Mouse (Mus musculus) T-helper 17 cell (primary cell): ENCODE data around the gene Efr3b.
"Not testable (repeated sequence)": the region's sequence is repeated elsewhere in the genome, so short reads cannot be mapped to it uniquely, and the experiment has no call there.

Source experiments
- in situ Hi-C, 2 experiments: fragments of 300-600 bp; cut with MboI, MseI; formaldehyde crosslinking; loops; 1 replicate in 1 of 2; 2 replicates in 1 of 2; pipeline ENCODE4 v1.15.1; 2025; ENCODE audit warnings: high pct_unique_total_duplicates in 2 of 2

The Efr3b gene

DNA sequence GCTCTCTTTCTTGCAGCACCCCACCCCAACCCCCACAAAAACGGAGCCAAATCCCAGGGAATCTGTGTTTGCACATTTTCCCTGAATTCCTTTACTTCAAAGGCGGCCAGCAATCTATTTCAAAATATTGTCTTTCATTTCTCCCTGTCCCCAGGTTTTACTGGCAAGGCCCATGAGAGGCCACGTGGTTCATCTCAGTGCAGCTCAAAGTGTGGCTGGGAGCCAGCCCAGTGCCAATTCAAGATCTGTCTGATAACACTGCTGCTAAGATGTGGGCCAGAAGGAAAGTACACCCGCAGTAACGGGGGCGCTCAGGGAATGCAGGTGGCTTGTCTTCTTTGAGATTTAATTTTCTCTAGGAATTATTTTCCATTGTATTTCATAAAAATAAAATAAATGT is 56.5 kb downstream of the Efr3b start:
- in situ Hi-C loops = loop anchor here (5.0 kb wide), 2 partner anchors 95 to 100 kb away; partner anchors contain the start of gene Dnajc27 (in 1 of the 2)

DNA sequence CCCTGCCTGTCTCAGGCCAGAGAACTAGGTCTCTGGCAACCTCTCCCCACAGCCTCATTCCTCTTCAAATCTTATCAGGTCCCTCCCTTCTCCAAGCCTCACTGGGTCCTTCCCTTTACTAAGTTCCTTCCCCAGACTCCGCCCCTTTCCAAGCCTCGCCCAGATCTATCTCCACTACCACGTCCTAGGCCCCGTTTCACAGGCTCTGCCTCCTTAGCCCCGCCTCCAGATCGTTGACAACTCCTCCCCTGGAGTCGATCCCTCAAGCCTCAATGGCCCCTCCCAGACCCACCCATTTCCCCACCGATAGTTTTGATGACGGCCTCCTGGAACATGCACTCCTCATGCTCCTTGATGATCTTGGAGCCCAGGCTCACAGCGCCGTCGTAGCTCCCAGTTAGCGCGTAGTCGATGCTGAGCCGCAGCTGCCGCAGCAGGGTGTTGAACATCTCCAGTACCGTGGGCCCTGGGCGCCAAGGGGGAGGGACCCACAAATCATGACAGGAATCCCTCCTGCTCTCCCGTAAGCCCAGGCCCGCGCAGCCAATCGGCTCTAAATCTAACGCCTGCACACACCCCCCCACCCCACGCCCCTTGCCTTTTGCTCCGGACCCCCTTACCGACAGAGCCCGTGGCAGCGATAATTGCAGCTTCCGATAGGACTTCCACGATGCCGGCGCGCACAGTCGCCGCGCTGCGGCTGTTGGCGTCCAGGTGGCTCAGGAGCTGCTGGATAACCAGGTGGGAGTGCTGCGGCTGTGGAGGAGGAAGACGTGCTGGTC is 57.2 kb downstream of the Efr3b start:
- in situ Hi-C loops = loop anchor here (5.0 kb wide), 2 partner anchors 96 to 101 kb away; partner anchors contain the start of gene Dnajc27 (in 1 of the 2)

DNA sequence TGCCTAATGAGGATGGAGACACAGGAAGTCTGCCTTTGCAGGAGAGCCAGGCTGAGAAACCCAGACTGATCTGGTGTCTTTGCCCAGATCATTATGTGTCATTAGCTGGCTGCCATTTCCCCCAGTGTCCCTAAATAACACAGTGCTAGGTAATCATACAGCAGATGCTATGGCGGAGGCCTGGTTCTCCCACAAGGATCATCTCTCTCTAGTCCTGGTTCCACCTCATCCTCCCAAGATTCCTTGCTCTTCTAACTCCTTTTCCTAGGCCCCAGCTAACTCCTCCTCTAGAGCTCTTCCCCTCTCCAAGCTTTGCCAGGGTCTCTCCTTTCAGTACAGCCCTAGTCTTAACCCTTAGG is 57.7 kb downstream of the Efr3b start:
- in situ Hi-C loops = loop anchor here (5.0 kb wide), 2 partner anchors 96 to 101 kb away; partner anchors contain the start of gene Dnajc27 (in 1 of the 2)

DNA sequence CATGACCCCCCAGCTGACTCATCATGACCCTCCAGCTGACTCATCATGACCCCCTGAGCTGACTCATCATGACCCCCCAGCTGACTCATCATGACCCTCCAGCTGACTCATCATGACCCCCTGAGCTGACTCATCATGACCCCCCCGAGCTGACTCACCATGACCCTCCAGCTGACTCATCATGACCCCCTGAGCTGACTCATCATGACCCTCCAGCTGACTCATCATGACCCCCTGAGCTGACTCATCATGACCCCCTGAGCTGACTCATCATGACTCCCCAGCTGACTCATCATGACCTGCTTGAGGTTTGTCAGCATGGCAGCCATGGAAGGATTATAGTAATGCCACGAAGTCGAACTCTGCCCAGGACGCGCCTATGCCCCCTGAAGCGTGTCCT is 65.5 kb downstream of the Efr3b start:
- in situ Hi-C loops = not testable (repeated sequence)

DNA sequence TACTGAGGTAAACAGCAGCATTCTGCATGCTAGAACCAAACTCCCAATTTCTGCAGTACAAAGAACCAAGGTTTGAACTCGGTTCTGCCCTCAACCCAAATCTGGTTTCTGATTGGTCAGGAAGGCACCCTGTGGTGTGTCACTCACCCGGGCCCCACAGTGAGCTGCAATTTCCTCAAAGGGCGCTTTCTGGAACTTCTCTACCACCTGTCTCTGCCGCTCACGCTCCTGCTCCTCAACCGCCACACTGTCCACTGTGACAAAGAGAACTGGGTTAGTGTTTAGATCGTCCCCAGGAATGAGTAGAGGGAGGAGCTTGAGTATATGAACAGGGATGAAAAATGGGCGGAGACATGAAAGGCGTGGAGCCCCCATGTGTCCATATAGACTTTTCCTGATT is 70.3 kb downstream of the Efr3b start:
- in situ Hi-C loops = no loop called here

DNA sequence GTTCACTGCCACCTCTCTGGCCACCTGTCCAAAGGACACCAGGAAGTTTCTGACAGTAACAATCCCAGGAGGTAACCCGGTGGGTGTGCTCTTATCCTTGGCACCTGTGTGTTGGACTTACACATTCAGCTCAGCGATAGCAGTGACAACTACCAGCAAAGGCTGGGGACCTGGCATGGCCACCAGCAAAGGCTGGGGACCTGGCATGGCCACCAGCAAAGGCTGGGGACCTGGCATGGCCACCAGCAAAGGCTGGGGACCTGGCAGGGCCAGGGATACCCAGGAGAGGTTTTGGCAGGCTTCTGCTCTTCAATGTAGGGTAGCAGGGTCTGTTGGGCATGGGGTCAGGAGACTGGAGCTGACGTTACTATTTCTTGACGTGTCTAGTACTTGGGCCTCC is 71.5 kb downstream of the Efr3b start:
- in situ Hi-C loops = no loop called here

DNA sequence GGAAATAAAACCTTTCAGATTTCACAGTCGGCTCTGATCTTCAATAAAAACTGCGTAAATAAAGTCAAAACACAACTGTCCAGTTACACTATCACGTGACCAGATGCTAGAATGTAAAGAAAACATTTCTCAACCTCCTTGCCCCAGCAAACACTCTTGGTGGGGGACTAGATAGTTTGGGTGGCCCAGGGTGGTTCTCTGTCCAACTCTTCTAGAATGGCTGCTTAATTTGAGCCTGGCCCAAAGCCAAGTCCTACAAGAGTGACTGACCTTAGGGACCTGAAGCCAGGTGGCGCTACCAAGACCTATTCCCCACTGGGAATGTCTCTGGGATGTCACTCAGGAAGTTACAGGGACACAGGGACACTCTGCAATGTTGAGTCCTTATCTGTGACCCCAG is 78.2 kb downstream of the Efr3b start:
- in situ Hi-C loops = no loop called here

DNA sequence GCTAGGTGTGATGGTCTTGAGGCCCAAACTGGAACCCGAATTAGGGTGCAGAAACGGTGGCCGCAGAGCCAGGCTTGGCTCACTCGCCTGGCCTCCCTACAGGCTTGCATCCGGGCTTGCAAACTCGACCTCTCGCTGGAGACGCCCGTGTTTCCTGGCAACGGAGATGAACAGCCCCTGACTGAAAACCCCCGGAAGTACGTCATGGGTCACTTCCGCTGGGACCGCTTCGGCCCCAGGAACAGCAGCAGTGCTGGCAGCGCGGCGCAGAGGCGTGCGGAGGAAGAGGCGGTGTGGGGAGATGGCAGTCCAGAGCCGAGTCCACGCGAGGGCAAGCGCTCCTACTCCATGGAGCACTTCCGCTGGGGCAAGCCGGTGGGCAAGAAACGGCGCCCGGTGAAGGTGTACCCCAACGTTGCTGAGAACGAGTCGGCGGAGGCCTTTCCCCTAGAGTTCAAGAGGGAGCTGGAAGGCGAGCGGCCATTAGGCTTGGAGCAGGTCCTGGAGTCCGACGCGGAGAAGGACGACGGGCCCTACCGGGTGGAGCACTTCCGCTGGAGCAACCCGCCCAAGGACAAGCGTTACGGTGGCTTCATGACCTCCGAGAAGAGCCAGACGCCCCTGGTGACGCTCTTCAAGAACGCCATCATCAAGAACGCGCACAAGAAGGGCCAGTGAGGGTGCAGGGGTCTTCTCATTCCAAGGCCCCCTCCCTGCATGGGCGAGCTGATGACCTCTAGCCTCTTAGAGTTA is 78.7 kb downstream of the Efr3b start:
- in situ Hi-C loops = no loop called here

DNA sequence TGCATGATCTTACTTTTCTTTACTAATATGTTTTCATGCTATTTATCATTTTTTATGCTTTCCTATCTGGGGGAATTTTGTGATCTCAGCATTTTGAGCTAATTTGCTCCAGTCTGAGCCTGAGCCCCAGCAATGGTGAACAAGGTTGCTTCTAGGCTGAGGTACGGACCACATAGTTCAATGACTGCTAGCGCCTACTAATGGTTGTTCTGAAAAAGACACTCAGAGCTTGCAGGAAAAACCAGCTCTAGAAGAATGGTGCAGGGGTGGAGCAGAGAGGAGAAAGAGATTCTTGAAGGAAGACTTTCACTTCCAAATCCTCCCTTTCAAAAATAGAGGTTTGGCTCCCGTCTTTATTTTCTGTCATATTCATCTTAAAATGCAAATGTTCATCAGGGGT is 82.4 kb downstream of the Efr3b start:
- in situ Hi-C loops = no loop called here

DNA sequence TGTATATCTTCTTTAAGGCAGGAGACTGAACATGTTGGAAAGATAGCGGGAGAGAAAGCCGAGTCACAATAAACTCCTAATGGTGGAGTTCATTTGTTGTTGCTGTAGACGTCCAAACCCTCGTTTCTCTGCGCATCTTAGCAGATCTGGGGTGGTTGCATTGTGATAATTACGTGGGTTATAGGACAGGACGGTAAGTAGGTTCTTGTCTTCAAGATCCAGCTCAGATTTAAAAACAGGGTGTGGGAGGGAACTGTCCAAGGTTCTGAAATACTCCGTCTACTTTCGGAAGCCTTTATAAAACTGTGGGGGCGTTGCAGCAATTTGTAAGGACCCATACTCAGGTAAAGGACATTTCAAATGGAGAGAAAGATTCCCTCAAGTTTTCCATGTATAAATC is 83.3 kb downstream of the Efr3b start:
- in situ Hi-C loops = no loop called here

DNA sequence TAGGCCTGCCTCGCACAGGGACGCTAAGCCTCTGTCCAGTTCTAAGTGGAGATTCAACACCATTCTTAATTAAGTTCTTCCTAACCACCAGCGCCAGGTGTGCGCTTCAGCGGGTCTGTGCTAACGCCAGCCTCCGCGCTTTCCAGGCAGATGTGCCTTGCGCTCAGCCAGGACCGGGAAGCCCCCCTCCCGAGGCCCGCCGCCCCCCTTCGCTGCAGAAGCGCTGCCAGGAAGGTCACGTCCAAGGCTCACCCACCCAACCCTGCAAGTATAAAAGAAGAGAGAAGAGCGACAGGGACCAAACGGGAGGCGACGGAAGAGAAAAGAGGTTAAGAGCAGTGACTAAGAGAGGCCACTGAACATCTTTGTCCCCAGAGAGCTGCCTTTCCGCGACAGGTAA is 84.1 kb downstream of the Efr3b start, which contains the start of gene Pomc:
Gene Pomc (plus strand): TSS at position 301 of the 400 bp plus-strand sequence.
- in situ Hi-C loops = no loop called here

DNA sequence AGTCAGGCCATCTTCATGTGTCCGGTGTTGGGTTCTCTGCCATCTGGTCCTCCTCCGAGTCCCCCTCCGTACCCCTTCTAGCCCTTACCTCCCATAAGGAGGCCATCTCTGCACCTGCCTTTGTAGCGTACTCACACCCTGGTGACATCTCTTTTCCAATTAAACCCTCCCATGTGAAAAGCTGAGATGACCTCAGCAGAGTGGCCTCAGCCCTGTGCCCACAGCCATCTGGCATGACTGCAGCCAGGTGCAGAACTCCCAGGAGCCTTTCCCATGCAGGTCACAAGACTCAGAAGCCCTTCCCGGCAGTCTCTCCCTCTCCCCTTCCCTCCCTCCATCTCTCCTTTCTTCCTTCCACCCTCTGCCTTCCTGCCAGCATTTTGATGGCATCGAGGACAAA is 91.2 kb downstream of the Efr3b start:
- in situ Hi-C loops = no loop called here

DNA sequence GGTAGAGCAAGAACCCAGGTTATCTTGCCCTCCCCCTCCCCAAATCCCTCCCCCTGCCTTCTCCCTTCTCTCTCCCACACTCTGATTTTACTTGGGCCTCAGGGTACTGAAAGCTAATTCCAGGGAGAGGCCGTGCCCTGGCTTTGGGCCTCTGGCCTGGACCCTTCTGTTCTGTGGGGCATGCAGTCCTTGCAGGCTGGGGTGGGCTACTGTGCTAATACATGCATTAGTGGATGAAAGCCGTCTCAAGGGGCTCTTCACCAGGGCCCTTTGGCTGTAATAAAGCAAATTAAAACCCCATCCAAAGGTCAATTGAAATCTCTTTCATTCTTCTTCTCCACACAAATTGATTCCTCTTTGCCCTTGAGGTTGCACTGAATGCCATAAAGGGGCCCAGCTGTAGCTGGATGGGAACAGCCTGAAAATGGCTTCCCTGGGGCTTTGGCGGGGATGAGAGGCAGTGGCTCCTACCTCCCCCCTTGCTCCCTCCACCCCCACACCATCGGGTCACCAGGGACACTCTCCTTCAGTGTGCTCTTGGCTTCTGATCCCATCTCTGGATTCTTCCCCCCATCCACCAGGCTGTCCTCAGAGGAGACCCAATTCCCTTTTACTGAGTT is 94.2 kb downstream of the Efr3b start:
- in situ Hi-C loops = no loop called here

DNA sequence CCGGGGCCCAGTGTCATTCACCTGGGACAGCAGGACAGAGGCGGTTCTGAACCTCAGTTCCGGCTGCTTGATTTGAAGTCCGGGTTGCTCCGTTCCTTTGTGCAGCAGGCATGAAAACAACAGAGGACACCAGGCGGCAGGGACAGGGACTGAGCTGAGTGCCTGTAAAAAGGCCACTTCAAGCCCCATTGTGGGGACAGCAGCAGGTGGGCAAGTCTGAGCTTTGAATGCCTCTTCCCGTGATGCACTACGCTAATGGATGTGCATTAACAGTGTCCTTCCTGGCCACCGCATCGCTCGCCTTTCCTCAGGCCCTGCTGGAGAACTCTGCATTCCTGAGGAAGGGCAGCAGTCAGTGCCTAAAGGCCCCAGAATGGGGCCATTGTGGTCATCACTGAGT is 96.7 kb downstream of the Efr3b start:
- in situ Hi-C loops = no loop called here

DNA sequence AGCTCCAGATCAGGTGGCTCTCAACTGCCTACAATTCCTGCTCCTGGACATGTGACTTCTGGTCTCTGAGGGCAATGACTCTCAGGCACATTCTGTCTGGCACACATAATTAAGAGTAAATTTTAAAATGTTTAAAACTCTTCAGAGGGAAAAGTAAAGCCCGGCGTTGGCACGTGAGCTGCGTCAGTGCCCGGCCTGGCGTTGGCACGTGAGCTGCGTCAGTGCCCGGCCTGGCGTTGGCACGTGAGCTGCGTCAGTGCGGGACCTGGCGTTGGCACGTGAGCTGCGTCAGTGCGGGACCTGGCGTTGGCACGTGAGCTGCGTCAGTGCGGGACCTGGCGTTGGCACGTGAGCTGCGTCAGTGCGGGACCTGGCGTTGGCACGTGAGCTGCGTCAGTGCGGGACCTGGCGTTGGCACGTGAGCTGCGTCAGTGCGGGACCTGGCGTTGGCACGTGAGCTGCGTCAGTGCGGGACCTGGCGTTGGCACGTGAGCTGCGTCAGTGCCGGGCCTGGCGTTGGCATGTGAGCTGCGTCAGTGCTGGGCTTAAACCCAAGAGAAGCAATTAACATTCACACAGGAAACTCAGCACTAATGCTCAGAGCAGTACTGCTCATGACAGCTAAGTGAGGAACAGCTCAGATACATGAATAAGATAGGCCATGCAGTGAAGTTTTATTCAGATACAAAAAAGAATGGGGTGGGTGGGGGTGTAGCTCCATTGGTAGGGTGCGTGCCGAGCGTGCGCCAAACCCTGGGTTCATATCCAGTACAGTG is 108.4 kb downstream of the Efr3b start:
- in situ Hi-C loops = not testable (repeated sequence)

DNA sequence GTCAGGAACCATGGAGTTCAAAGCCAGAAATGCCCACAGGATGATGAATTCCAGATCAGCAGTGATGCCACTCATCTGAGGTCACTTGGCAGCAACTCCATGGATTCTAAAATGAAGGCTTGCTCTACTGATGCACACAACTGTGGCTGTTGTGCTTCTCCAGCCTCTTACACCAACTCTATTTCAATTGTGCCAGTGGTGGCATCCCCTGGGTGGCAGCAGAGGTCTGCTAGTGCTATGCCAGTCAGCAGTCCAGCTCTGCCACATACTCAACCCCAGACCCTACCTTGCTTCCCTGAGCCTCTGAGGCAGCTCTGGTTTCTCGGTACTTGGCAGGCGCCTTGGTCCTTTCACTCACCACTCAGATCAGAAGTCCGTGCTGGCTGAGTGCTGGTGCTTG is 109.9 kb downstream of the Efr3b start:
- in situ Hi-C loops = loop anchor here (5.0 kb wide), 2 partner anchors 148 to 158 kb away; no protein-coding TSS in a partner anchor

DNA sequence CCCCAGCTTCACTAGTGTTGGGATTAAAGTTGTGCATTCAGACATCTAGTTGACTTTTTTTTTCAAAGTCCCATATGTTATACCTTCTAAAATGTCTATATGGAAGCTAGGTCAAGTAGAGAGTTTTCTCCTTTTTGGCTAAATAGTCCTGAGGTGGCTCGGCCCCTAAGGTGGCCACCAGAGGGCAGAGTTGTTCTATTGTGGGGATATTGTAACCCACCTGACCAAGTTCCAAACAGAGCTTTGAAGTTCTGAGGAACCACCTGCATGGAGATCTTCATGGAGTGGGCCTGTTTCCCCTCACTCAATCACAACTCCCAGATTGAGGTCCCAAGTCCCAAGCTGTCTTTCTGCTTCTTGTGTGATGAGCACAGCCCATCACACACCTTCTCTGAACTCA is 112.6 kb downstream of the Efr3b start:
- in situ Hi-C loops = loop anchor here (5.0 kb wide), 2 partner anchors 151 to 161 kb away; no protein-coding TSS in a partner anchor

DNA sequence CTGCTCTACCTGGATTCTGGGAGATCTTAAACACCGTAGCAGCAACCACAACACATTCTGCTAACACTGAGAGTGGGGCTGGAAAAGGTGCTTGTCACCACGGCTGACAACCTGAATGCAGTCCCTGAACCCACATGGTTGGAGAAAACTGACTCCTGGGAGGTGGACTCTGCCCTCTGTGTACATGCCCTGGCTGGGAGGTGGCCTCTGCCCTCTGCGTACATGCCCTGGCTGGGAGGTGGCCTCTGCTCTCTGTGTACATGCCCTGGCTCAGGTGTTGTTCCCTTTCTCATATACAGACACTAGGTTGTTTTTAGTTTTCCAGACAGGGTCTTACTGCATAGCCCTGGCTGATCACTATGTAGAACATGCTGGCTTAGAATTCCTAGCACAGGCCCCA is 119.3 kb downstream of the Efr3b start:
- in situ Hi-C loops = no loop called here

DNA sequence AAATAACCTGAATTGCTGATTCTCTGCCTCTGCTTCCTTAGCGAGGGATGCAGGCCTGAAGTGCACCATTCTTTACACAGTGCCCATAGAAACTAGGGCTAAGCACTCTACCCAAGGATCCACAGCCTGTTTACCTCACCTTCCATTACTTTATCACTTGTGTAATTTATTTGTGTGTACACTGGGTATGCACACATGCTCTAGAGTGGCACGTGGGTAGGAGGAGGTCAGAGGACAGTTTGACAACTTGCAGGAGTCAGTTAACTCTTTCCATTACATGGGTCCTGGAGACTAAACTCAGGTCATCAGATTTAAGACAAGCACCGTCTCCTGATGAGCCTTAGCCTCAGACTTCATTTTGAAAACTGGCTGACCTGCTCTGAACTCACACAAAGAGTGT is 120.1 kb downstream of the Efr3b start:
- in situ Hi-C loops = no loop called here

DNA sequence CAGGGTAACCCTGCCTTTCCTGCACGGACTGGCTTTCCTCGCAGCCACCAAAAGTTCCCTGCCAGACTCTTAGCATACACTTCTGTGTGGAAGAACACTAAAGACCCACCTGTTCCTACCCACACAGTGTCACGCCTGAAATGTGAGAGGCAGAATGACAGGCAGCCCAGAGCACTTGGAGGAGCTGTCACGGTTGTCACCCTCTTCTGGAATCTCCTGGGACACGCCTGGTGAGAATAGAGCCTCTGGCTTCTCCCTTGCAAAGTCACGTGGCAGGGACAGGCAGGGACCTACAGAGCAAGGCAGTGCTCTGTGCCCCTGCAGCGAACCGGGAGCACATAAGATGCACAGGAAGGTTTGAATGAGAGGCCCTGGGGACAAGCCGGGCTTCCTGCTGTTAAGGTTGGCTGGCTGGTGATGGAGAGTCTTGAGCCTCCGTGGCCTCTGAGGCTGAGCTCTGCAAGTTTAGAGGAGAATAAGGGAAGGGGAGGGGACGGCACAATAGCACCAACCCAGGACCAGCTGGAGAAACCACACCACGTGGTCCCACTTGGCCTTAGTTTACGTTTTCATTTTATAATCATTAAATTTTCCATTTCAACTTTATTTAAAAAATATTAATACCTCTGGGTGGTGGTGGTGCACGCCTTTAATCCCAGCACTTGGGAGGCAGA is 120.9 kb downstream of the Efr3b start:
- in situ Hi-C loops = no loop called here

DNA sequence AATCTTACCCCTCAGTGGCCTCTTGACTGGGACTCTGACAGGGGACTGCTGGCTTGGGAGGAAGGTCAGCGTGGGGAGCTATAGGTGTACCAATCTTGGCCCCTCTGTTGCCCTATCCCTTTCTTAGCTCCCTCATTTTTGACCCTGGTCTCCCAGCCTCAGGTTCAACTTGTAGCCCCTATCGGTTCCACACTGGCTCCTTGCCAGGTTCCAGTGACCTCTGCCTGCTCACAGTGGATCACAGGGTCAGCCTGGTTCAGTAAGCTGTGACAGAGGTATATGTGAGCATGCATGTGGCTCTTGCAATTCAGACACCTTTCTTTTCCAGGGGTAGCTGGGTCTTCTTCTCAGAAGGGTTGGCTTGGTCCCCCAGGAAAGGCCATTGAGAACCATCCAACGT is 122.9 kb downstream of the Efr3b start:
- in situ Hi-C loops = no loop called here
